Mouse (Mus musculus): ENCODE measurements around the gene Hist1h3b.

Gene Hist1h3b

DNA sequence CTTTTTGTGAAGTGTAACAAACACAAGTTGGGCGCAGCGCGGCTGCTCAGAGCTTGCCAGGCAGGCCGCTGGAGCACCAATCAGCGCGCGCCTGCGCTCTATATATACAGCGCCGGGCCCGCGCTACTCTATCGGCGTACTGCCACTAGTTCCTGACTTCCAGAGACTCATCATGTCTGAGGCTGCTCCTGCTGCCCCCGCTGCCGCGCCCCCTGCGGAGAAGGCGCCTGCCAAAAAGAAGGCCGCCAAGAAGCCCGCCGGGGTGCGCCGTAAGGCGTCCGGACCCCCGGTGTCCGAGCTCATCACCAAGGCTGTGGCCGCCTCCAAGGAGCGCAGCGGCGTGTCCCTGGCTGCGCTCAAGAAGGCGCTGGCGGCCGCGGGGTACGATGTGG, 13.4 kb upstream of the Hist1h3b start, which contains the start of gene Hist1h1c:
Gene Hist1h1c (plus strand): TSS at position 132 of the 392 bp plus-strand sequence.
- DNase-seq (ENCODE audit: low read depth, low spot score) = peak; percentile 95

GRCm38 (mm10) chr13:23739069-23739921, 12.8 kb upstream of the Hist1h3b start:
- peak; percentile 96 for DNase-seq (ENCODE audit: low read depth, low spot score)

DNA sequence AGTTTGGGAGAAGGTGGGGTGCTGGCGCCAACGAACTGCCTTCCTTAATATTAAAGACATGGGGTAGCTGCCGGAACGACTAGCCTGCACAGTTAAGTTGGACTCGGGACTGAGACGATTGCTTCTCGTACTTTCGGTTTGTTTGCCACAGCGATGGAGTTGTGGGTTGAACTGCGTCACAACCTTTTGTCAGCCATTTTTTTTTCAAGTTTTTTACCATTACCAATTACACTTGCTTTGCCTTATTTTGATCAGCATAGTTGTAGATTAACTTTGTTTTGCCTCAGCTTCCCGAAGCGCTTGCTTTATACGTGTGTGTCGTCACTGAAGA, 12.2 kb upstream of the Hist1h3b start:
- no peak for DNase-seq (ENCODE audit: low read depth, low spot score)

DNA sequence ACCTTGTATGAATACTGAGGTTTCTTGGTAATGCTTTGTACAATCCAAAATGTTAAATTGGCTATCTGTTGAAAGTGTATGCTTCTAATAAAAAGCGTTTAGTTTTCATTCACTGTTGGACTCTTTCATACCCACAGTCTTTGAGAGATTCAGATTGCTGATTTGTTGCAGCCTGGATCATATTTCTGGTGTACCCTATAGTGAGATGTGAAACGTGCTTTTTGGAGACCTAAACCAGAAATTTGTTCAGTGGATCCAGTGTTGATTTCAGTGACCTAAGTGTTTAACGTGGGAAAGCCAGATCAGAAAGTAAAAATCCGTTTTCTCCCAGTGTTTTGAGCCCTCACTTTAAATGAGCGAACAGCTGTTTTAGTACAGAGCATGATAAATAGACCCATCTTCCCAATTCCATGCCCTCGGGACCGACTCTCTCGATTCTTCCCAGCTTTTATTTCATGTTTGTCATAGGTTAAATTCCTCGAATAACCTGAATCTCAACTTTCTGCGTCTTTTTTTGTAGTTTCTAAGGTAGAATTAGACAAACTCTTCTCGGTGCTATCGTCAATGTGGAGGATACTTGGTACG, 11.7 kb upstream of the Hist1h3b start:
- peak; percentile 40 for DNase-seq (ENCODE audit: low read depth, low spot score)

DNA sequence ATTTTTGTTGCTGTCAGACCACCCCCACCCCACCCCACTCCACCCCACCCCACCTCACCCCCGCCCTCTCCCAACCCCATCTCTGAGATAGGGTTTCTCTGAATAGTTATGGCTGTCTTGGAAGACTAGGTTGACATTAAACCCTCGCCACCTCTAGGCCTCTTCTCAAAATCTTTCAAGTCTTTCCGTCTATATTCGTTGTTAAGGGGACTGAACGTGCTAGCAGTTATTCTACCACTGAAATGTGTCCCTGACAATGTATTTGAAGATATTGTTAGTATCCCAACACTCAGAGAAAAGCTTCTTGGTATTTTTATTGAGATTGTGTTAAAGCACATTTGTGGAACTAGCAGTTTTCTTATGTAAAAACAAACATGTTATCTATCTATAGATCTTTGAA, 11.2 kb upstream of the Hist1h3b start:
- no peak for DNase-seq (ENCODE audit: low read depth, low spot score)

- DNase-seq (ENCODE audit: low read depth, low spot score) = no peak
Measured at GRCm38 (mm10) chr13:23742007-23742406, 10.1 kb upstream of the Hist1h3b start.

DNA sequence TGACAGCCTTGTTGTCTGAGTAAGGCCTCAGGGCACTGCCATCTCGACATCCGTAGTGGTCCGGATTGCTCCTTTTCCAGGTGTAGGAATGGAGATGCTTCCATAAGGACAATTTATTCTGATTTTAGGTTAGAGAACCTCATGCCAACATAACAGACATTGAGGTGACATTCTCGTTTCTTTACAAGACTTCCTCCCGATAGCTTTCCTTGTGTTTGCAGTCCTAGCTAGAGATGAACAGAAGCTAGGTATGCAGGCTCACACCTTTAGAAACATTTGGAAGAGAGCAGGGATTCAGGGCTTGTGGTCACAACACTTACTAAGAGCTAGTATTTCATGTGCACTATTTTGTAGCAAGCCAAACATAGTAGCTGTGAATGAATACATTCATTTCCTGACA, 8.9 kb upstream of the Hist1h3b start:
- DNase-seq (ENCODE audit: low read depth, low spot score) = no peak

DNA sequence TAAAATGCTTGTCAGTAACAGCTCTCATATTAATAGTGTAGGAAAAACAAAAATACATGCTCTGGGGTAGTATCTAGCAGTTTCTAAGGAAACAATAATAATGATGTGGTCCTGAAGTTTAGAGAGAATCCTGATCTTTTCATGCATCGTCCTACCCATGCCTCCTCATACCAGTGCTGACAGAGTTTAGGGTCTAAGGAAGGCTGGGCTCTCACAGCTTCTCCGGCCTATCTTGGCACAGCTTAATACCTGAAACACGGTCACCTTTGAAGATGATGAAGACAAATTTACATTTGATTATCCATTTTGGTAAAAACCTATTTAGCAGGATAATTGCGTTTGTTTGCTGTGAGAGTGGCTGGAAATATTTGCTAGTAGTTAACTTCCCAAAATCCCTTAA, 8.1 kb upstream of the Hist1h3b start:
- no peak for DNase-seq (ENCODE audit: low read depth, low spot score)

DNA sequence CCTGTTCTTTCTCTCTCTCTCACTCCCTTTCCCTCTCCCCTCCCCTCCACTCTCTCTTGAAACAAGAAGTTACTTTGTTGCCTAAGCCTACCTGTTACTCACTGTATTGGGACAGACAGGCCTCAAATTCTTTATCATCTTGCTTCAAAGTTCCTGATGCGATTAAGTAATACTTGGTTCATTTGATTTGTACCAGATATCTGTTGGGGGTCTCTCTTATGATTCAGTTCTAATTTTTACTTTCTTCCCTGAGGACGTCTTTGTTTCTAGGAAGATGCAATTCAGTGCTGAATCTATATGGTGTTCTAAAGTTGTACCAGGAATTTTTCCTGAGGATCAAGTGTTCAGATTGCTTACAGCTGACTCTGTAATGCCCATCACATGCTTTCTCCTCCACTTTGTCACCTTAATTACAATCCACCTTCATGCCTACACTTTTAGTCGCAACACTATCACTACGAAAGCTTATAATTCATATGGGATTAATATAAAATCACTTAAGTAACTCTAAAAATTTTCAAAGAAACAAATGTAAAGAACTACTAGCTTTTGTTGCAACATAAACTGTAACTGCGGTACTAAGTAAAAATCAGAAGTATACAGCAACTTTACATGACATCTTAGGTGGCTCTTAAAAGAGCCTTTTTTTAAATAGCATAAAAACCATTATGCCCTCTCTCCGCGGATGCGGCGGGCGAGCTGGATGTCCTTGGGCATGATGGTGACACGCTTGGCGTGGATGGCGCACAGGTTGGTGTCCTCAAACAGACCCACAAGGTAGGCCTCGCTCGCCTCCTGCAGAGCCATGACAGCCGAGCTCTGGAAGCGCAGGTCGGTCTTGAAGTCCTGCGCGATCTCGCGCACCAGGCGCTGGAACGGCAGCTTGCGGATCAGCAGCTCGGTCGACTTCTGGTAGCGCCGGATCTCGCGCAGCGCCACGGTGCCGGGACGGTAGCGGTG, 7.4 kb upstream of the Hist1h3b start:
- peak; percentile 49 for DNase-seq (ENCODE audit: low read depth, low spot score)

GRCm38 (mm10) chr13:23745381-23746161, 6.5 kb upstream of the Hist1h3b start, which contains the start of gene Hist1h3c:
Gene Hist1h3c, minus strand, starts transcription at chr13:23745602.
- peak; percentile 94 for DNase-seq (ENCODE audit: low read depth, low spot score)

DNA sequence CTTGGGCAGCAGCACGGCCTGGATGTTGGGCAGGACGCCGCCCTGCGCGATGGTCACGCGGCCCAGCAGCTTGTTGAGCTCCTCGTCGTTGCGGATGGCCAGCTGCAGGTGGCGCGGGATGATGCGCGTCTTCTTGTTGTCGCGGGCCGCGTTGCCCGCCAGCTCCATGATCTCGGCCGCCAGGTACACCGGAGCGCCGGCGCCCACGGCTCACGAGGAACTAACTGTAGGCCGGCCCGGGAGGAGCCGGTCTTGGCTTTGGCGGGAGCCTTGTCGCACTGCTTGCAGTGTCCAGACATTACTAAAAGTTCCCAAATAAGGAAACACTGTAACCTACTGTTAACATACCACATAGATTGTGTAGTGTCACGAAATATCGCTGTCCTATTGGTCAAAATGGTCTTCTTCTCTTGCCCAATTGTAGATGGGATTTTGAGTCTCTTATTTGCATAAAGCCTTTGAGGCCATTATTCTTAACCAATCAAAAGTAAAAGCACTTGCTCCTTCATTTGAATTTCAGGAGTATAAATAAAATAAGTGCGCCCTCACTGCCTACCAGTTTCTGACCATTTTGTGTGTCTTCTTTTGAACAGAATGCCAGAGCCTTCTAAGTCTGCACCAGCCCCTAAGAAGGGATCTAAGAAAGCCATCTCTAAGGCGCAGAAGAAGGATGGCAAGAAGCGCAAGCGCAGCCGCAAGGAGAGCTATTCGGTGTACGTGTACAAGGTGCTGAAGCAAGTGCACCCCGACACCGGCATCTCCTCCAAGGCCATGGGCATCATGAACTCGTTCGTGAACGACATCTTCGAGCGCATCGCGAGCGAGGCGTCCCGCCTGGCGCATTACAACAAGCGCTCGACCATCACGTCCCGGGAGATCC, 5.6 kb upstream of the Hist1h3b start, which contains the start of gene Hist1h2bb:
Gene Hist1h2bb (plus strand): TSS at position 534 of the 880 bp plus-strand sequence.
- peak; percentile 92 for DNase-seq (ENCODE audit: low read depth, low spot score)

DNA sequence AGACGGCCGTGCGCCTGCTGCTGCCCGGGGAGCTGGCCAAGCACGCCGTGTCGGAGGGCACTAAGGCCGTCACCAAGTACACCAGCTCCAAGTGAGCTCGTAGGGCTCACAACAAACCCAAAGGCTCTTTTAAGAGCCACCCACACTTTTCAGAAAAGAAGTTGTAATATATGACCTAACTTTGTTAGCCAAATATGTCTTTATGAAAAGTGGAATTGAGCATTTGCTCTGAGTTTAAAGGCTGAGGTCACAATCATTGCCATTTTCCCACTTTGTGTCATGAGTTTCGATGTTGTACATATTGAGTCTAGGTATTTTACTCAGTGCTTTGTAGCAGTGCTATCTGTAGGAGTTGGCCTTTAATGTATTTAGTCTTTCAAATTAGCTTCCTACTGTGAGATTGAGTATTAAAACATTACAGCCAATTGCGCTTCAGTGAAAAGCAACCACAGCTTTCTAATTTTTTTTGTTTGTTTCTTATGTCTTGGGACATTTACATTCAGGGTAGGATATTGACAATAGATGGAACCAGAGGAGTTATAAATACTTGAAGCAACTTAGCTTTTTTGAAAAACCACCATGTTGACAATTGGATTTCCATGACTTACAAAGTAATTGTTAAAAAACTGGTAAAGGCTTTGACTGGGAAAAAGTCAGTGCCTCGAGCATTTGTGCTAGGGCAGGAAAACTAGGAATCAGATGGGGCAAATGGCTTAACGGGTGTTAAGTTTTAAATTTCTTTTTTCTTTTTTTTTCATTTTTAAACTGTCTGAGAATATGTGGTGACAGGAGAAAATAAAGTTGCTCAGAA, 4.8 kb upstream of the Hist1h3b start:
- DNase-seq (ENCODE audit: low read depth, low spot score) = peak; percentile 54

- DNase-seq (ENCODE audit: low read depth, low spot score) = no peak
Measured at GRCm38 (mm10) chr13:23747892-23748288, 4.2 kb upstream of the Hist1h3b start.

- DNase-seq (ENCODE audit: low read depth, low spot score) = no peak
Measured at GRCm38 (mm10) chr13:23749563-23750121, 2.4 kb upstream of the Hist1h3b start.

GRCm38 (mm10) chr13:23750839-23751477, 1.1 kb upstream of the Hist1h3b start, which contains the start of gene Hist1h2ab:
Gene Hist1h2ab, plus strand, starts transcription at chr13:23751126.
- peak; percentile 81 for DNase-seq (ENCODE audit: low read depth, low spot score)

DNA sequence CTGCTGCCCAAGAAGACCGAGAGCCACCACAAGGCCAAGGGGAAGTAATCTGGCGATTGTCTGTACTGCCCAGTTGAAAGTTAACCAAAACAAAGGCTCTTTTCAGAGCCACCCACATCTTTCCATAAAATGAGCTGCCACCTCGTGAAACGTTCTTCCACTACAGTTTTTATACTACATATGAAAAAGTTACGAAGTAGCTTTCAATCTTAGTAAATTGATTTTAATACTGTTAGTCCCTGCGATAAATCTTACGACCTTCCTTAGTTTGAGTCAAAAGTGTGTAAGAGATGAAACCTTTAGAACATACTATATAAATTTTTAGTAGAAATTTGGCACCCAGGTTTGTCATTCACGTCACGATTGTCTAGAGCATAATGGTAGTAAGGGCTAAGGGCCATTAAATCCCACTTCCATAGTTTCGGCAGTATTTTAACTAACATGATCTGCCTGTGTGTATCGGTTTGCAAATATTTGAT, 550 bp upstream of the Hist1h3b start:
- peak; percentile 50 for DNase-seq (ENCODE audit: low read depth, low spot score)

DNA sequence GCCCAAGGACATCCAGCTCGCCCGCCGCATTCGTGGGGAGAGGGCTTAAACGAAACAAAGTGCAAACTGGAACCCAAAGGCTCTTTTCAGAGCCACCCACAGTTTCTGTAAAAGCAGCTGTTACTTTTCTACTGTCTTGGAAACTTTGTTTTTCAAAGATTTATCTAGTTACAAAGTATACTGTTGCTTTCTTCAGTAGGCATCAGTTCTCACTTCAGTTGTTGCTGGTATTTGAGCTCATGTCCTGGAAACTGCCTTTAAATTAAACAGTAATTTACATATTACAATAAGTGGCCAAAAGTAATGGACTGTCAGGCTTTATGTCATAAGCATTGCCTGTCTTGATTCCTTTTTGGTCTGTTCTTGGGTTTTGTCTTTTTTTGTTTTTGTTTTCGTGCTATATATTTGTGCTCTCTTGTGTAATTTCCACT, 690 bp downstream of the Hist1h3b start:
- DNase-seq (ENCODE audit: low read depth, low spot score) = no peak

All from forelimb bud, embryonic 11.5 days (tissue).